Mouse (Mus musculus): ENCODE measurements around the gene Cdh18. TPM values are rescaled to one million over a fixed set of nuclear protein-coding genes. Genes with fewer than 3 reads are reported as not detected.

Cdh18 gene
- polyA plus RNA-seq, 1 experiment from 2014 or later, result not detected

DNA sequence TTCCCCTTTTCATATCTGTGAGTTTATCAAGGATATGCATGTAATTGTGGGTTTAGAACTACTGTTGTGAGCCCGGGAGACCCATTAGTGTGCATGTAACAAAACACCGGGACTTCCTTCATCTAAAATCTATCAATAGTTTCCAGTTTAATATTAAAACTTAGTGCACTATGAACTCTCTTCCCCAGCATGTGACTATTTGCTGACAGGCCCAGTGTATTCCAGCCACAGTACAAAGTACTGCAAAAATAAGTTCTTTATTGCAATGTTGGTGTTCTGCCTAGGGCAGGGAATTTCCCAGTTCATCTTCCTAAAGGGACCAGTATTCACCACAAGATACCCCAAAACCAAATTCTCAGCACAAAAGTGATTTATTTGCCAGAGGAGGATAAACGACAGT lies 243.0 kb downstream of the Cdh18 start:
- H3K4me3 ChIP-seq (ENCODE audit: inconsistent target), result no peak overlapping the region
- no peak overlapping the region for H3K27ac ChIP-seq
- no peaks in the 10 kb centered on the region for H3K79me2 ChIP-seq (ENCODE audit: inconsistent target)
- 100% methylated on average over 2 of the region's 3 CpGs for WGBS (ENCODE audit: missing documents)
- H3K36me3 ChIP-seq (ENCODE audit: inconsistent target), result no peaks in the 10 kb centered on the region

DNA sequence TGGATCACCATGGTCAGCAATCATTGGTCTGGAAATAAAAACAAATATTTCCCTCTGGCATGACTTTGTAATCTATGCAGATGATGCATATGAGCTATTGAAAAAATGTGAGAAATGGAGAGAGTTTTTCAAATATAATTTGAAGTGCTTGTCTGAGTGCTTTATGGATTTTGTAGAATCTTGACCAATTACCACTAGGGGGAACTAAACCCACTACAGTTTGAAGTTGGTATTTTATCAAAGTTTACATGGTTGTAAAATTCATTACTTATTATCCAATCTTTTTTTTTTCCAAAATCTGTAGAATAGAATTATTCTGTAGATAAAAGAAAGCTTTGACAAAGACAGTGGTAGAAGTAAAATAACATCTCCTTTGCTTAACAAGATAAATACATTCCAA lies 284.3 kb downstream of the Cdh18 start:
- Histone ChIP-seq H3K4me3 (ENCODE audit: inconsistent target) (no peak overlapping the region), H3K79me2 (ENCODE audit: inconsistent target) (no peaks in the 10 kb centered on the region), H3K36me3 (ENCODE audit: inconsistent target) (no peaks in the 10 kb centered on the region), H3K27ac (no peak overlapping the region)

- Histone ChIP-seq H3K36me3 (ENCODE audit: inconsistent target) (no peaks in the 10 kb centered on the region), H3K4me3 (ENCODE audit: inconsistent target) (no peak overlapping the region), H3K79me2 (ENCODE audit: inconsistent target) (no peaks in the 10 kb centered on the region), H3K27ac (no peak overlapping the region)
- no CpG with 5 or more reads among the region's 1 CpGs for WGBS (ENCODE audit: missing documents)
Measured at GRCm38 (mm10) chr15:22837173-22837572, 288.4 kb downstream of the Cdh18 start.

DNA sequence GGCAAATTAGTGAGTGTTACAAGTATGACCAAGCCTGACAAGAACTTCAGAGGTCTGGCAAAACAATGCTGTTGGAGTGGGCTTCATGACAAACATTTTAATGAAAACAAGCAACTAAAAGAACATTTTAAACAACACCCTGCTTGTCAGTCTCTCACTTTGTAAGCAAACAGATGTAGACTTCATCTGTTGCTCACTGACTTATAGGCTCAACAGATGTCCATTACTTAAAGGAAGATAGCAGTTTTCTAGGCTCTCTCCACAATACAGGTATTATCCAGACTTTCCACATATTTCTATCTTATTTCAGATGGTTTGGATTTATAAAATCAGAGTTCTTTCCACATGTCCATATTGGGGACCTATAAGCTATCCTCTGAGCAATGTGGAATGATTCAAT lies 308.9 kb downstream of the Cdh18 start:
- H3K79me2 ChIP-seq (ENCODE audit: inconsistent target), result no peaks in the 10 kb centered on the region
- H3K36me3 ChIP-seq (ENCODE audit: inconsistent target), result no peaks in the 10 kb centered on the region
- no peak overlapping the region for H3K27ac ChIP-seq
- H3K4me3 ChIP-seq (ENCODE audit: inconsistent target), result no peak overlapping the region

DNA sequence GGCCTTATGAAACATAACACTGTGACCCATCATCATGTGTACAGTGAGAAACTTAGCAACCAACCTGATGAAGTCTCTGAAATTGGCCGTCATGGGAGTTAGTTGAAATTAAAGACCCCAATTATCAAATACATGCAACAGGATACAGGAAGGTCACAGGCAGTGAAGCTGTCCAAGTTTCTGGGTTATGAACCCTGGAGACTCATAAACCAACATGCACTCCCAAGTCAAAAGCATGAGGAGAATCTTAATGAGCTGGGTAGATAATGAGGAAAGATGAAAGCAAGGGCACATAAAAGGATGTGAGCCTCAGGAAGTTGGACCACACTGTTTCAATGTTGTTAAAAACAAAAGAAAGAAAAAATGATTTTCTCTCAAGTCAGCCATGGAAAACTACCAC lies 321.9 kb downstream of the Cdh18 start:
- H3K4me3 ChIP-seq (ENCODE audit: inconsistent target), result no peak overlapping the region
- 100% methylated on average over 1 of the region's 1 CpGs for WGBS (ENCODE audit: missing documents)
- H3K79me2 ChIP-seq (ENCODE audit: inconsistent target), result no peaks in the 10 kb centered on the region
- H3K36me3 ChIP-seq (ENCODE audit: inconsistent target), result no peaks in the 10 kb centered on the region
- H3K27ac ChIP-seq, result no peak overlapping the region

DNA sequence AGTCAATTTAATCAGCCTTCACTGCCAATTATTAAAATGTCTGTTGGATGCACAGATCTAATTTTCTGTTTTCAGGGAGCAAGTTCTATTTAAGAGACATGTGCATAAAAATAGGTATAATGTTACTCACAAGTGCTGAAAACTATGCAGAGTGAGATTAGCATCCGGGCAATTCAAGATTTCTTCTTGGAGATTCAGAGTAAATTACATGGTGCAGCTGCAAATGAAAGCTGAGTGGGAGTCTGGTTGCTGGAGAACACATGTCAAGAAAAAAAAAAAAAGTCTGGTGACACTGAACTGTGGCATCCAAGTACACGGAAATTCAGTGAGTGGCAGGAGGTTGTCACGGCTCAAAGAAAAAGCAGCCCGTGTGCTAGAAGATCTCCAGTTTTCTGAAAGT lies 348.9 kb downstream of the Cdh18 start:
- H3K27ac ChIP-seq, result no peak overlapping the region
- no peaks in the 10 kb centered on the region for H3K79me2 ChIP-seq (ENCODE audit: inconsistent target)
- WGBS (ENCODE audit: missing documents), result 82% methylated on average over 4 of the region's 4 CpGs
- no peak overlapping the region for H3K4me3 ChIP-seq (ENCODE audit: inconsistent target)
- no peaks in the 10 kb centered on the region for H3K36me3 ChIP-seq (ENCODE audit: inconsistent target)

GRCm38 (mm10) chr15:22898208-22898607 lies 349.4 kb downstream of the Cdh18 start:
- WGBS (ENCODE audit: missing documents), result 73% methylated on average over 4 of the region's 4 CpGs
- no peaks in the 10 kb centered on the region for H3K79me2 ChIP-seq (ENCODE audit: inconsistent target)
- no peak overlapping the region for H3K4me3 ChIP-seq (ENCODE audit: inconsistent target)
- no peaks in the 10 kb centered on the region for H3K36me3 ChIP-seq (ENCODE audit: inconsistent target)
- no peak overlapping the region for H3K27ac ChIP-seq

DNA sequence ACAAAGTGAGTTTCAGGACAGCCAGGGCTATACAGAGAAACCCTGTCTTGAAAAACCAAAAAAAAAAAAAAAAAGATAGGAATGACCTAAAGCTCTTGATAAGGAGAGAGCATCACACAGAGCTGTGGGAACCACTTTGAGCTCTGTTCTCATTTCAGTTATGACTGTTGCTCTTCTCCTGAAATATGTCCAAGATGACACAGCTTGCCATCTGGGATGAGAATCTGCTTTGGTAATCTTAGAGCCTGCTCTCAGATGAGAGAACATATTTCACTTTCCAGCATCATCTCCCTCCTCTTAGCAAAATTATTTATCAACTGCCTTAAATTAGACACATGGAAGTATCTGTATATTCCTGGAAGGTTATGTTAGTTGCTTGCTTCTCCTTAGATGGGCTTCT lies 365.6 kb downstream of the Cdh18 start:
- Histone ChIP-seq H3K27ac (no peak overlapping the region), H3K36me3 (ENCODE audit: inconsistent target) (no peaks in the 10 kb centered on the region), H3K4me3 (ENCODE audit: inconsistent target) (no peak overlapping the region), H3K79me2 (ENCODE audit: inconsistent target) (no peaks in the 10 kb centered on the region)

DNA sequence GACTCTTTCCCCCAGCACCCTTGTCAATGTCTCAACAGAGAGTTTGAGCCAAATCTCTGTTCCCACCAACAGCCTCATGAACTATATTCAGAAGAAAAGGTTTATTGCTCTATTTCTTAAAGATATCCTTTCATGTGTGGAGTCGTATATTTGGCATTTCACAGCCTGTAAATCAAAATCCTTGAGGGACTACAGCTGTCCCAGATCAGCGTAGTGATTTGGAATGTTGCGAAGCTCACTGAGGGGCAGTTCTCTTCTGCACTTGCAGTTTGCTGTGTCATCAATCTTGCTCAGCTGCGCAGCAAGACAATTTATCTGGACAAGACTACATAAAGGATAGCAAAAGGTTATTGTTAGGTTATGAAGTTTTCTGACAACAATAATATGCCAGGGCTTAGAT lies 385.5 kb downstream of the Cdh18 start:
- Histone ChIP-seq H3K79me2 (ENCODE audit: inconsistent target) (no peaks in the 10 kb centered on the region), H3K27ac (no peak overlapping the region), H3K4me3 (ENCODE audit: inconsistent target) (no peak overlapping the region), H3K36me3 (ENCODE audit: inconsistent target) (no peaks in the 10 kb centered on the region)
- WGBS (ENCODE audit: missing documents), result 90% methylated on average over 4 of the region's 4 CpGs

DNA sequence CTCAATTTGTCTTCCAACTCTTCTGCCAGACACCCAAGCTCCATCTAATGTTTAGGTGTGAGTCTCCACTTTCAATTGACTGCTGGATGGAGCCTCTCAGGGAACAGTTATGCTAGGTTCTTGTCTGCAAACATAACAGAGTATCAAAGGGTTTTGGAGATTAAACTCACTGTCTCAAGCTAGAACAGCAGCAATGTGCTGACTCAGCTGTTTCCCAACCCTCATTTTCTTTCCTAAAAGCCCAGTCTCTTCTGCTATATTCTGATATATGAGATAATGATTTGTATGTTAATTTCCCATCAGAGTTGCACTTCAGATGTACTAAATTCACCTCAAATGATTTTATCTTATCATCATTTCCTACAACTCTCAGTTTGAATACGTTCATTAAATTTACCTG lies 398.4 kb downstream of the Cdh18 start:
- WGBS (ENCODE audit: missing documents), result 79% methylated on average over 1 of the region's 1 CpGs
- H3K4me3 ChIP-seq (ENCODE audit: inconsistent target), result no peak overlapping the region
- no peak overlapping the region for H3K27ac ChIP-seq
- H3K36me3 ChIP-seq (ENCODE audit: inconsistent target), result no peaks in the 10 kb centered on the region
- no peaks in the 10 kb centered on the region for H3K79me2 ChIP-seq (ENCODE audit: inconsistent target)

DNA sequence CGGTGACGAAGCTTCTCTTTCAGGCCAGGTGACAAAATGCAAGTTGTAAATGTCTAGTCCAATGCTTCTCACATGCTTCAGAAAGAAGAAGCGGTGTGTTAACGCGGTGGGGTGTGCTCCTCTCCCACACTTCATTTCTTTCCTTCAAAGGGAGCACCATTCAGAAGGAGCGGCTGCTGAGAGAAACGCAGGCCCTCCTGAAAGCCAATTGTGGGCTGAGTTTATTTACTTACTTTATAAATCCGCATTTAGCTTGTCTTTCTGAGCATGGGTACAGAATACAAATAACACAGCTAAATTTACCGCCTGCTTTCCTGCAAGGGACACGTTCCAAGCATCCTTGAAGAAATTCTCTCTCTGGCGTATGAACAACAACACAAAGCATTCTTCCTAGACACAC lies 420.6 kb downstream of the Cdh18 start:
- no peaks in the 10 kb centered on the region for H3K79me2 ChIP-seq (ENCODE audit: inconsistent target)
- 83% methylated on average over 11 of the region's 11 CpGs for WGBS (ENCODE audit: missing documents)
- H3K4me3 ChIP-seq (ENCODE audit: inconsistent target), result no peak overlapping the region
- H3K36me3 ChIP-seq (ENCODE audit: inconsistent target), result no peaks in the 10 kb centered on the region
- H3K27ac ChIP-seq, result no peak overlapping the region

DNA sequence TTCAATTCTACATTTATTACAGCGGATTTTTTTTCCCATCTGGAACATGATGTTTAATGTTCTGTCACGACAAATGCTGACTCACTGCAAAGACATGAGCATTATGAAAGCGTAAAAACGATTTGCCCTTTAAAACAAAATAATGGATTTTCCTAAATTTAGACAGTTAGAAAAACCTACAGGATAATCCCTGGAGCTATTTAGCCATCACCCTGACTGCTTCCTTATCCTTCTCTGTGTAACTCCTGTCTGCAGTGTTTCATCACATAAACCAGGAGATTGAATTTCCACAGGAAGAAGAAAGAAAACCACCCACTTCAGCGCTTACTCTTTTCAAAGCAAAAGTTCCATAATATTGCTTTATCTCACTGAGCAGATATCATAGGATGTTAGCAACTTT lies 431.3 kb downstream of the Cdh18 start:
- H3K36me3 ChIP-seq (ENCODE audit: inconsistent target), result no peaks in the 10 kb centered on the region
- 82% methylated on average over 5 of the region's 5 CpGs for WGBS (ENCODE audit: missing documents)
- no peak overlapping the region for H3K4me3 ChIP-seq (ENCODE audit: inconsistent target)

GRCm38 (mm10) chr15:22984647-22985046 lies 435.8 kb downstream of the Cdh18 start:
- Histone ChIP-seq H3K27ac (no peak overlapping the region), H3K4me3 (ENCODE audit: inconsistent target) (no peak overlapping the region), H3K36me3 (ENCODE audit: inconsistent target) (no peaks in the 10 kb centered on the region), H3K79me2 (ENCODE audit: inconsistent target) (no peaks in the 10 kb centered on the region)
- 80% methylated on average over 5 of the region's 5 CpGs for WGBS (ENCODE audit: missing documents)

More for the DNA sequence above, 431.3 kb downstream of the Cdh18 start:
- Histone ChIP-seq H3K27ac (no peak overlapping the region), H3K79me2 (ENCODE audit: inconsistent target) (no peaks in the 10 kb centered on the region)

- Histone ChIP-seq H3K36me3 (ENCODE audit: inconsistent target) (no peaks in the 10 kb centered on the region), H3K79me2 (ENCODE audit: inconsistent target) (no peaks in the 10 kb centered on the region), H3K4me3 (ENCODE audit: inconsistent target) (no peak overlapping the region), H3K27ac (no peak overlapping the region)
- WGBS (ENCODE audit: missing documents), result 67% methylated on average over 5 of the region's 5 CpGs
Measured at GRCm38 (mm10) chr15:23016680-23017079, 467.9 kb downstream of the Cdh18 start.

- Histone ChIP-seq H3K36me3 (ENCODE audit: inconsistent target) (no peaks in the 10 kb centered on the region), H3K27ac (no peak overlapping the region), H3K79me2 (ENCODE audit: inconsistent target) (no peaks in the 10 kb centered on the region), H3K4me3 (ENCODE audit: inconsistent target) (no peak overlapping the region)
- 38% methylated on average over 2 of the region's 2 CpGs for WGBS (ENCODE audit: missing documents)
Measured at GRCm38 (mm10) chr15:23021151-23021550, 472.3 kb downstream of the Cdh18 start.

DNA sequence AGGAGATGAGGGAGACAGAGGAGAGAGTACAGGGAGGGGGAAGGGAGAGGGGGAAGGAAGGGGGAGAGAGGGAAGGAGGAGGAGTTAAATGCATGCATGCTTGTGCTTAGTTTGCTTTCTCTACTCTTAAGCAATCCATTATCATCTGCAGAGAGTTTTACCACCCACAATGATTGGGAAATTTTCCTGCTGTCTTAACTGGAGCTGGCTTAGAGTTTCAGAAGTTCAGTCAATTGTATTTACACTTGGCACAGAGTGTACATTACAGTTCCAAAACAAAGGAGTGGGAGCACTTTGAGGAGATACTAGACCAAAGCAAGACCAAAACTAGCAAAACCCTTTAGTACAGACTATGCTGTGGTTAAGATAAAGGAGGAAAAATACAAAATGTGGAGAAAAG lies 473.8 kb downstream of the Cdh18 start:
- H3K36me3 ChIP-seq (ENCODE audit: inconsistent target), result no peaks in the 10 kb centered on the region
- H3K27ac ChIP-seq, result no peak overlapping the region
- H3K4me3 ChIP-seq (ENCODE audit: inconsistent target), result no peak overlapping the region
- no peaks in the 10 kb centered on the region for H3K79me2 ChIP-seq (ENCODE audit: inconsistent target)
